Mouse (Mus musculus): ENCODE data around the gene Cactin.

The Cactin gene

GRCm38 (mm10) chr10:81319330-81319699 is 1.6 kb upstream of the Cactin start:
- no peak for DNase-seq (ENCODE audit: low spot score in 2 of 2)

- peak; percentile 82 to 86 for DNase-seq (ENCODE audit: low spot score in 2 of 2)
Observed at GRCm38 (mm10) chr10:81319741-81320549, 958 bp upstream of the Cactin start.

GRCm38 (mm10) chr10:81321436-81321835 is 533 bp downstream of the Cactin start:
- DNase-seq (ENCODE audit: low spot score in 2 of 2), result no peak

GRCm38 (mm10) chr10:81322444-81322843 is 1.5 kb downstream of the Cactin start:
- DNase-seq (ENCODE audit: low spot score in 2 of 2), result no peak

- no peak for DNase-seq (ENCODE audit: low spot score in 2 of 2)
Observed at GRCm38 (mm10) chr10:81323141-81323775, 2.4 kb downstream of the Cactin start.

- no peak for DNase-seq (ENCODE audit: low spot score in 2 of 2)
Observed at GRCm38 (mm10) chr10:81323791-81324530, 3.1 kb downstream of the Cactin start.

GRCm38 (mm10) chr10:81325176-81325575 is 4.3 kb downstream of the Cactin start:
- no peak for DNase-seq (ENCODE audit: low spot score in 2 of 2)

GRCm38 (mm10) chr10:81325781-81326180 is 4.9 kb downstream of the Cactin start:
- DNase-seq (ENCODE audit: low spot score in 2 of 2), result no peak

- DNase-seq (ENCODE audit: low spot score in 2 of 2), result no peak
Observed at GRCm38 (mm10) chr10:81326858-81327257, 6.0 kb downstream of the Cactin start.

- DNase-seq (ENCODE audit: low spot score in 2 of 2), result no peak
Observed at GRCm38 (mm10) chr10:81327959-81328358, 7.1 kb downstream of the Cactin start.

GRCm38 (mm10) chr10:81328386-81328785 is 7.5 kb downstream of the Cactin start, which contains the start of gene Tbxa2r:
Gene Tbxa2r (plus strand): TSS chr10:81328731.
- DNase-seq (ENCODE audit: low spot score in 2 of 2), result no peak

GRCm38 (mm10) chr10:81329194-81329975 is 8.5 kb downstream of the Cactin start:
- peak in 1 of 2 experiments; percentile 36 for DNase-seq (ENCODE audit: low spot score in 2 of 2)

GRCm38 (mm10) chr10:81330007-81330406 is 9.1 kb downstream of the Cactin start:
- no peak for DNase-seq (ENCODE audit: low spot score in 2 of 2)

- no peak for DNase-seq (ENCODE audit: low spot score in 2 of 2)
Observed at GRCm38 (mm10) chr10:81332277-81332676, 11.4 kb downstream of the Cactin start.

GRCm38 (mm10) chr10:81334324-81334723 is 13.4 kb downstream of the Cactin start:
- DNase-seq (ENCODE audit: low spot score in 2 of 2), result no peak

- no peak for DNase-seq (ENCODE audit: low spot score in 2 of 2)
Observed at GRCm38 (mm10) chr10:81335393-81336340, 14.8 kb downstream of the Cactin start.

GRCm38 (mm10) chr10:81336558-81336957 is 15.7 kb downstream of the Cactin start:
- no peak for DNase-seq (ENCODE audit: low spot score in 2 of 2)

- no peak for DNase-seq (ENCODE audit: low spot score in 2 of 2)
Observed at GRCm38 (mm10) chr10:81340551-81341332, 19.8 kb downstream of the Cactin start.

GRCm38 (mm10) chr10:81341333-81341949 is 20.5 kb downstream of the Cactin start:
- DNase-seq (ENCODE audit: low spot score in 2 of 2), result peak in 1 of 2 experiments; percentile 74
